Mouse (Mus musculus) thymus, postnatal 0 days (tissue): ENCODE measurements around the gene Gm11027. TPM values are rescaled to one million over a fixed set of nuclear protein-coding genes. Genes with fewer than 3 reads are reported as not detected.
A peak's percentile ranks its signal among the peaks of the same experiment; 100 is the strongest.

ENCODE experiments used
- DNase-seq: peaks from one replicate; pipeline ENCODE4 v3.0.0-alpha.2; 2015; ENCODE audit warnings: low spot score
- microRNA-seq: library from miRNA; unstranded; fragments of <30 nt; microRNA quantifications from one replicate; pipeline ENCODE4, GENCODE M21; 2016; ENCODE audit warnings: borderline number of aligned reads
- polyA plus RNA-seq: library from polyadenylated mRNA; unstranded; fragments of >200 nt; fragmentation: Nextera tagmentation; extraction: Ambion mirVana; gene quantifications from 2 replicates; pipeline ENCODE4 v1.2.1, GENCODE M21; 2015

Gm11027 gene
- polyA plus RNA-seq, 1 experiment from 2014 or later: not detected

DNA sequence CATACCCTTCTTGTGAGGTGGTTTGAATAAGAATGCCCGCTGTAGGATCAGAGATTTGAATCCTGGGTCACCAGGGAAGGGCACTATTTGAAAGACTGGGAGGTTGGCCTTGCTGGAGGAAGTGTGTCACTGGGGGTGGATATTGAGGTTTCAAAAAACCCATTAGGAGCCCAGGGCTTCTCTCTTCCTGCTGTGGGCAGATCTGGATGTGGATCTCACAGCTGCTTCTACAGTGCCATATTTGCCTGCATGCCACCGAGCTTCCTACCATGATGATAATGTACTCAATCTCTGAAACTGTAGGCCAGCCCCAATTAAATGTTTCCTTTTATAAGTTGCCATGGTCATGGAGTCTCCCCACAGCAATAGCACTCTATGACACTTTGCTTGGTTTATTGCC is 4.0 kb downstream of the Gm11027 start:
- no peak for DNase-seq

DNA sequence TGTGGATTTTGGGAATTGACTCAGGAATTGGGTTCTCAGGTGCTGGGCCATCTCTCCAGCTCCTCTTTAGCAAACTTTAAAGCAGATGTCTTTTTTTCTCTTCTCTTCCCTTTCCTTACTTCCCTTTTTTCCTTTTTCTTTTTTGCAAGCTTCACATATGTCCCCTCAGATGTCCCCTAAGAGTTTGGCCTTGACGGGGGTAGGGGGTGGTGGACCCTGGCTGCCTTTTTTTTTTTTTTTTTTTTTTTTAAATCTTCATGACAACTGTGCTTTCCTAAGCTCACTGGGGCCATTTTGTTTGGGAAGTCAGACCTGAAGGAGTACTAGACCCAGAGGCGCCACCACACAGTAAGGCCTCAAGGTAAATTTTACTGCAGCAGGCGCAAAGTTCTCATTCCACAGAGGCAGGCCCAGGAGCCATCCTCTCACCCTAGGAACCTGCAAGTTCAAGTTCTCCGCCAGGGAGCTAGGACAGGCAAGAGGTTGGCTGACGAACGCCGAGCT is 5.0 kb downstream of the Gm11027 start:
- no peak for DNase-seq

DNA sequence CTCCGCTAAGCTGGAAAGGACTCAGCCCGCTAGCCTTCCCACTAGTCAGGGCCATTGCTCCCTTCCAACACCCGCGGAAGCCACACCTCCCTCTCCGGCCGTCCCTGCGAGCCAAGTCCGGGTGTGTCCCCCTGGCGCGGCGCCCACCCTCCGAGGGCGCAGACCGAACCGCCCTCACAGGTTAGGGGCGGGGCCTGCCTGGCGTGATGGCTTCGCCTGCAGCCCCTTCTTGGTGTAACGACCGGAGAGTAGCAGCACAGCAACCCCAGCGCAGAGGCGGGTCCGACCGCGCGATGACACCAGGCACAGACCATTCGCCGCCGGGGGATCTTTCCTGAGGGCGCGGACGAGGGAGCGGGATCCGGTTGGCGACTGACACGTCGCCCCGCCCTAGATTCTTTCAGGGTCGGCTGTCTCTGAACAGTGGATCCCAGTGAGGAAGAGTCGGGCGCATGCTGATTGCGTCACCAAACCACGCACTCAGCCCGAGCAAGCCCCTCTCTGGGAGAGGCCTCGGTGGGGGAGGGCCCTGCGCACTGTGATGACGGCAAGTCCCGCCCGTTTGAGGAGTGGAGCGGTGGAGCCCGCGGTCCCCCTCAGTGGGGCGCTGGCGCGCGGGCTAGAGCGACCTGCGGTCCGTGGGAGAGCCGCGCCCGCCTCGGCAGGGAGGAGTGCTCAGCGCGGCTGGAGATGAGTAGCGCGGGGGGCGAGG is 5.6 kb downstream of the Gm11027 start, which contains the start of gene Esyt2:
Gene Esyt2 (plus strand): TSS at position 544 of the 712 bp plus-strand sequence.
- DNase-seq: peak; percentile 99

DNA sequence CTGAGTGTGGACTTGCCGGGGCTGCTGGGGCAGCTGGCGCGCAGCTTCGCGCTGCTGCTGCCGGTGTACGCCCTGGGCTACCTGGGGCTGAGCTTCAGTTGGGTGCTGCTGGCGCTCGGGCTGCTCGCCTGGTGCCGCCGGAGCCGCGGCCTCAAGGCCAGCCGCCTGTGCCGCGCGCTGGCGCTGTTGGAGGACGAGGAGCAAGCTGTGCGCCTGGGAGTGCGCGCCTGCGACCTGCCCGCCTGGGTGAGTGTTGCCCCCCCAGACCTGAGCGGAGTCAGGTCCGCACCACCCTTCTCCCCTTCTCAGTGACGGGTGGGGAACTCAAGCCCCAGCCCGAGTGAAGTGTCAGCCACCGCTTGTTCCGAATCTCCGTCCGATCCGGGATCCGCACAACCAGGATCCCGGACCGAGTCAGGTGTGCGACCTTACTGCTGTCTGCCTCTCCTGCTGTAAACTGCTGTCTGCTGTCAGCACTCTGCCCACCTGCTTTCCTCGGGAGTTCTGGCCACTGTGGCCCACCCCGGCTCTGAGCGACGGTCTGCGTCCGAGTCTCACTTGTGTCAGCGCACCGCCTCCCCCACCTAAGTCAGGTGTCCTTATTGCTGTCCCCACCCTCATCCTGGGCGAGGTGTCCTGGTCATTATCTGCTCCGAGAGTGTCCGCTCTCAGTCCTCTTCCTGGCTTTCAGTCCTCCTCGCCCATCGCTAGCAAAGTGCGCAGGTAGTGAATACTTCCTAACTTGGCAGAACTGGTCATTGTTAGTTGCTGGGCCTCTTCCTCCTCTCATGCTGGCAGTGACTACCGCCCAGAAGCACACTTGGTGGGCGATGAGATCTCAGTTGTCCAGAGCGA is 6.5 kb downstream of the Gm11027 start:
- DNase-seq: peak; percentile 32

DNA sequence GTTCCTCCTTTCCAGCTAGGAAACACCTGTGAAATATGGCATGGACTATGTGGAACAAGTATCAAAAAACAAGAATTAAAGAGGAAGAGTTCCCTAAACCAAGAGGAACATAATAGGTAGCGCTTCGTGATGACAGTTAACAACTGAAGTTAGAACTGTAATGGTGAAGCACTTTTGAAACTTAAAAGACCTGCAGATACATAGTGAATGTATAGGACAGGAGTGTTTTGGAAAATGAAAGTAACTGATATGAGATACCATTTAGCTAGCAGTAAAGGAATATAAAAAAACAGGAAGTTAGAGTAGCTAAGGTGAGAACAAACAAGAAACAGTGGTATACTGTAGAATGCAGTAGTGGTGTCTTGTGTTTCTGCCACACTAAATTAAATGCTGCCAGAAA is 7.7 kb downstream of the Gm11027 start:
- peak; percentile 24 for DNase-seq

DNA sequence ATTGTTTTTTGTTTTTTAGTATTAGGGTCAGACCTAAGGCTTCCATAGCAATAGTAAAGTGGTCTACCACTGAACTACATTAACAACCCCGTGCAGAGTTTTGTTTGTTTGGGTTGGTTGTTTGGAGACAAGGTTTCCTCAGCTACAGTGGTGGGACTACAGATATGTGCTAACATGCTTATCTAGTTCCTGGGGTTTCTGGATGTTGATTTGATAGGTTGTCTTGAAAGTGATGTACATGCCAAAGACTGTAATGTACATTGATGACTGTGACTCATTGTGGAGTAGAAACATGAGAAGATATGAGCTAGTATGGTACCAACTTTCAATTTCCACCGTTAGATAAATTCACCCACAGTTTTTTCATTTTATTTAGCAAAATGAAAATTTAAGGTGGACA is 8.3 kb downstream of the Gm11027 start:
- no peak for DNase-seq

DNA sequence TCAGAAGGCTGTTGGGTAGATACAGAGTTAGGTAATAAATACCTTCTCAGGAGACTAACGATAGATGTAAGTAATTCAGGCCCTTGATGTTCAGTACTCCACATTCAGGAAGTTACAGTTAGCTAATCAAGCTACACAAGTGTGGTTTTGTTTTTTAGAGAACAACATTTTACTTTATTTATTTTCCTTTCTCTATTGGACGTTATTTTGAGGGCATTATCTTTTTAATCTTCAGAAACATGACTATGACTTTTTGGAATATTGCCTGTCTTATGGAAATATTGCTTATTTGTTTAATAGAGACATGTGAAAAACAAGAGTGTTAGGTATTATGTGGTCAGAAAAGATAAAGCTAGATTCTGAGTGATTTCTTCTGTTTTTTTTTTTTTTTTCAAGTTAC is 18.0 kb downstream of the Gm11027 start:
- no peak for DNase-seq

DNA sequence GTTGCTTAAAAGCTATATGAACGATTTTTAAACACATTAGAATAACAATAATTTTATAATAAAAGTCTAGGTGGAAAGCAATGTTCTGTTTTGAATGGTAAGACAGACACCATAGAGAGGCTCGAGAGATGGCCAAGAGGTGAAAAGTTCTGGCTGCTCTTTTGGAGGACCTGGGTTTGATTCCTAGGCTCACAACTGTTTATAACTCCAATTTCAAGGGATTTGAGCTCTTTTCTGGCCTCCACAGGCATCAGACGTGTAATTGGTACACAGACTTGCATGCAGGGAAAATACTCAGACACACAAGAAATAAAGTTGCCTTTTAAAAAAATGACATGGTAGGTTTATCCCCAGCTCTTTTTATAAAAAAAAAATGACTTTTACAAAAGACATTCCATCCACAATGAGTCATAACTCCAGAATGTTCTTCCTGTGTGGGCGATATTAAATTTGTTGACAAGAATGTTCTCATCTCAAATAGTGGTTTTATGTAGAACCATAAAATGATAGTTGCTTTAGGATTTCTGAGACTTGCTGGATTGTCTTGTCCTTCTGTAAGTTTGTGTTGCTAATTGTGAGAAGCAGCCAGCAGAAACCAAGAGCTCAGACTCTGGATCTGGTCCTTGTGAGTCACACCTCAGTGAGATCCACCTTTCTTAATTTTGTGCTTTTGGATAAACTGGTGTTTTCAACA is 18.6 kb downstream of the Gm11027 start:
- no peak for DNase-seq

DNA sequence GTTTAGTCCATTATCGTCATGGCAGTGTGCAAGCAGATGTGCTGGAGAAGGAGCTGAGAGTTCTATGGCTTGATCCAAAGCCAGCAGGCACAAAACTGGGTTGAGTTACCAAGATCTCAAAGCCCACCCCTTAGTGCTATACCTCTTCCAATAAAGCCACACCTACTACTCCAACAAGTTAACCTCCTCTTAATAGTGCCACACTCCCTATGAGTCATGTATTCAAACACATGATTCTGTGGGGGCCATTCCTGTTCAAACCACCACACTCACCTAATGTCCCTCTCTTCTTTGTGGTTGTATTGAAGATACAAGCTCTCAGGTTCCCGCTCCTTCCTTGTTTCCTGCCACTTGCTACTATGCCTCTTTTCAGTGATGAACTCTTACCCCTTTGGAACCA is 24.7 kb downstream of the Gm11027 start:
- no peak for DNase-seq

DNA sequence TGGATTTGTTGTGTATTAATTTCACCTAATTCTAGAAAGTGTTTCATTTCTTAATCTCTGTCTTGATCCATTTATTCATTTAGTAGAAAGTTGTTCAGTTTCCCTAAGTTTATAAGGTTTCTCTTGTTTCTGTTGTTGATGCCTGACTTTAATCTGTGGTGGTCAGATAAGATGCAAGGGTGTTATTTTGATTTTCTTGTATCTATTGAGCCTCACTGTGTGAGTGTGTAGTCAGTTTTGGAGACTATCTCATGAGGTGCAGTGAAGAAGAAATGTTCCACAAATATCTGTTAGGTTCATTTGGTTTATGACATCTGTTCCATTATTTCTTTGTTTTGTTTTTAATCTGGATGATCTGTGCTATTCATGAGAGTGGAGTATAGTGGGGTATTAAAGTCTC is 27.0 kb downstream of the Gm11027 start:
- DNase-seq: no peak

DNA sequence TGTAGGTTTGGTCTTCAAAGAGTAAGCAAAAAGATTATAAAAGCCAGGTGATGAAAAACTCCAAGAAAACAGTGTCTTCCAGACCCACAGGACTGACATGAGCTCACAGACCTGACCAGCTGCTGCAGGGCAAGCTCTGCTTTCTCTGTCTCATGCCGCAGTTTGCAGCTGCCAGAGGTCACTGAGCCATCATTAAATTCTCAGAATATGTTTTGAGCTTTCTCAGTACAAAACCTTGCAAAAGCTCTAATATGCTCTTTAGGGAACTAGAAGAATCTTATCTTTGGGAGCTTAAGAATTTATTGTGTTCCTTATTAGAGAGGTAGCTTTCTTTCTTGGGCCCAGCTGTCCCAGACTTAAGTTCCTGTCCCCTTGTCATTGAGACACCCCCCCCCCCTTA is 30.9 kb downstream of the Gm11027 start:
- DNase-seq: no peak

DNA sequence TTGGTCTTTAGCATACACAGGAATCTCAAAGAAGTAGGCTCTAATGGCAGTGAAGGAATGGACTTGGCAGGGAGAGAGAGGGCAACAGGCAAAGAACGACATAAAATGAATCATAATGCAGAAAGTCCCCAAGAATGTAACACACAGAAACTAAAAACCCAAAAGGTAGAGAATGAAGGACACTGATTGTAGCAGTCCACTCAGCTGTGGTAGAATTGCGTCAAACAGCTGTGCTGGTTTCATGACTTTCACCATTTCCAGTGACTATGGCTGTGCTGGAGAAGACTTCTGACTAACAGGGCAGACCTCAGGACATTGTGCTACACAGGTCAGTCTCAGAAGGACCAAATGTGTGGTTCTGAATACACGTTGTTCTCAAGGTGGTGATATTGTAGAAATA is 32.7 kb downstream of the Gm11027 start:
- DNase-seq: no peak

DNA sequence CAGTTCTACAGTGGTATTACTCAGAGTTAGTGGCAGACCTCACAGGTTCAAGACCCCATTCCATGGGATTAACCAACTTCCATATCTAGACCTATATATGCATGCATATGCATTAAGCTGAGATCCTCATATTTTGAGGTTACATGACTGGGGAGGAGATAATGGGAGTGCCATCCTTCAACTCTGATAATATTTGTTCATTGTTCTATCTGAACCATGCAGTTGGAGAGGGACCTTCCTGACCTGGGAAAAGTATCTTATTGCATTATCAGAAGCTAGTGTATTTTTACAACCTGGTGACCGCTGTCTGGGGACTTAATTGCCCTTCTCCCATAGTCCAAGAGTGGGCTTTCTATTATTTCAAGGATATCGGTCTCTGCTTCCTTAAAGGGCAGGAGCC is 33.4 kb downstream of the Gm11027 start:
- no peak for DNase-seq

DNA sequence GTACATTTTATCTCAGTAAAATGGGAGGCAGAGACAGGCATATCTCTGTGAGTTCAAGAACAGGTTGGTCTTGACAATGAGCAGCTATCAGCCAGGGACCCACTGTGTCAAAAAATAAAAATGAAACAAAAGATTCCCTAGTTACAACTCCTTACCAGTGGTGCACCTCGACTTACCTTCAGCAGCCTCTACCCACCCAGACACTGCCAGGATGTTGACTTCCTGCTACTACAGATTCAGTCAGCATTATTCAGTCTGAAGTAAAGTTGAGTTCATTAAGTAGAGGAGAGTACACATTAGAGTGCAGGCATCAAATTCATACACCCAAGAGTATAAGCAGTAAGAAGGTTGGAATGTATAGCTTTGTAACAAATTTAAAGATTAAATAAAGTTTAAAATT is 38.6 kb downstream of the Gm11027 start:
- DNase-seq: peak; percentile 32

DNA sequence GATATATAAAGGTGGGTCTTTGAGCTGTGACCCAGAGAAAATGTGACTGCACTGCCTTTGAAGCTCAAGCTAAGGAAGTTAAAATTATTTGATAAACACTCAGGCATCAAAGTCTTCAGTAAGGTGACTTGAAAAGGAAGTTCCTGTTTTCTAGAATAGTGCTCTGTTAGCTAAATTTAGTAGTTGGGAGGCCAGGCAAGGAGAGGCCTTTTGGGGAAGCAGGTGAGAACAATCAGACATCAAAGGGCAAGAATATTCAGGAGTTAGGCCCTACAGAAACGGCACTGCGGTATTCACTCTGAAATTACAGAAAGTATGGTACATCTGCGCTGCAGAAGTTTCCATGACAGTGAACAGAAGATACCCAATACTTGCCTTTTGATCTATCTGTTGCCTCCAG is 40.3 kb downstream of the Gm11027 start:
- DNase-seq: peak; percentile 34

DNA sequence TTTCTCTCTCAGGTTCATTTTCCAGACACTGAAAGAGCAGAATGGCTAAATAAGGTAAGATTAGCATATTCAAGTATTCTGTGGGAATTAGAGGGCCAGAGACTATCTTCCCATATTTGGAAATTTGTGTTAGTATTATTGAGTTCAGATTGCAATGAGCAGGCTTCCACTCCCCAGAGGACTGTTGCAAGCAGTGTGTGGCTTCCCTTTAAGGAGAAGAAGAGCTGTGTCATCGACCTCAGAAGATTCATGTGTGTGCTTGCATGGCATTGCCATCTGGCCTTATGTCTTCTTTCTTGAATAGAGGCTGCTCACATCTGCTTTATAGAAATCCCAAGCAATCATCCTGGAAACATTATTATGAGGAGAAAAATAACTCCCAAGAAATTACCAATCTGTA is 42.6 kb downstream of the Gm11027 start:
- no peak for DNase-seq

Small RNA genes lying within 50 kb of the gene (microRNA-seq; reads per million reads assigned to microRNA genes)
- gene Gm23190: not detected

Other genes with a start within 250 kb of the Gm11027 start
- 46.2 and 48.9 TPM in 2 replicates for gene Zfp386, start 227.7 kb upstream of the Gm11027 start, polyA plus RNA-seq
- gene Vipr2, start 197.7 kb upstream of the Gm11027 start, polyA plus RNA-seq: 0.14 and 0.55 TPM in 2 replicates
- gene Wdr60, start 12.4 kb upstream of the Gm11027 start, polyA plus RNA-seq: 6.7 and 9.5 TPM in 2 replicates
- gene Esyt2, start 5.8 kb downstream of the Gm11027 start, polyA plus RNA-seq: 19.5 and 23.6 TPM in 2 replicates
- gene Ncapg2, start 130.0 kb downstream of the Gm11027 start, polyA plus RNA-seq: 39.4 and 43.2 TPM in 2 replicates
- gene Ptprn2, start 210.3 kb downstream of the Gm11027 start, polyA plus RNA-seq: 0.14 and 0.17 TPM in 2 replicates